8 mouse cellular contexts compared by ENCODE assay signal in genomic region chr11:49764639-49765299, GRCm38 (mm10). TPM values are rescaled to one million over a fixed set of nuclear protein-coding genes. Genes with fewer than 3 reads are reported as not detected.
DNase-seq lines count a peak whose midpoint lies in the region; ATAC-seq and TF ChIP-seq lines count a peak whose summit lies in the region.

No protein-coding gene starts in this region.

- no peak for TF ChIP-seq CTCF in lung, adult 2 months (IDR thresholded peaks at IDR 0.05; ENCODE audit: insufficient read depth, low read length)
- TF ChIP-seq CTCF in gastrocnemius, adult 2 months (IDR thresholded peaks at IDR 0.05): no peak
- TF ChIP-seq CTCF in hindbrain, postnatal 0 days (IDR thresholded peaks at IDR 0.05; ENCODE audit: low read depth): no peak
- no peak for TF ChIP-seq CTCF in liver, postnatal 0 days (IDR thresholded peaks at IDR 0.05; ENCODE audit: low read depth)

- peak; percentile 23 to 42 for DNase-seq in lung, adult 18-20 months
- no peak for DNase-seq in lung, adult 2 months
- peak; percentile 68 for DNase-seq in adrenal gland, postnatal 10 days
- peak; percentile 81 for DNase-seq in gastrocnemius, adult 2 months
- peak; percentile 68 for DNase-seq in hindbrain, postnatal 0 days (ENCODE audit: low spot score)
- peak; percentile 56 for DNase-seq in liver, postnatal 0 days
- DNase-seq in thymus, postnatal 0 days (ENCODE audit: low spot score): peak; percentile 87
- no peak for DNase-seq in right cerebral cortex, postnatal 25 days

- no peak for TF ChIP-seq POLR2A in lung, adult 2 months (IDR thresholded peaks at IDR 0.05; ENCODE audit: borderline replicate concordance, extremely low read depth, low read depth, low read length)

- intact Hi-C loops in gastrocnemius, adult 2 months (cut with DNase I): no loop called here

- no peaks in the 10 kb centered on the region for H3K9me3 ChIP-seq in hindbrain, postnatal 0 days (ENCODE audit: low read length)
- H3K9me3 ChIP-seq in liver, postnatal 0 days (ENCODE audit: low read length): no peaks in the 10 kb centered on the region

- H3K36me3 ChIP-seq in hindbrain, postnatal 0 days (ENCODE audit: insufficient read depth, low read length): no peaks in the 10 kb centered on the region
- H3K36me3 ChIP-seq in liver, postnatal 0 days (replicated peaks; ENCODE audit: insufficient read depth, low read length): no peaks in the 10 kb centered on the region

- 16% methylated on average over 8 of the region's 8 CpGs for WGBS in lung, adult 2 months
- WGBS in hindbrain, postnatal 0 days: 17% methylated on average over 7 of the region's 8 CpGs
- 27% methylated on average over 8 of the region's 8 CpGs for WGBS in liver, postnatal 0 days (ENCODE audit: insufficient replicate concordance)

- peak overlapping the region; percentile 13; the same call in 1 of the 2 replicates for H3K4me2 ChIP-seq in hindbrain, postnatal 0 days (ENCODE audit: low read depth, low read length)
- no peak overlapping the region for H3K4me2 ChIP-seq in liver, postnatal 0 days (ENCODE audit: low read depth, low read length)

- H3K27me3 ChIP-seq in hindbrain, postnatal 0 days (ENCODE audit: insufficient read depth, low read length): no peaks in the 10 kb centered on the region
- H3K27me3 ChIP-seq in liver, postnatal 0 days (ENCODE audit: insufficient read depth, low read length): no peaks in the 10 kb centered on the region

- H3K9ac ChIP-seq in hindbrain, postnatal 0 days (replicated peaks; ENCODE audit: low read length): 0 out of 2 replicates have a peak overlapping the region, but pooled peaks have one; percentile 4
- no peak overlapping the region; the same call in 1 of the 2 replicates for H3K9ac ChIP-seq in liver, postnatal 0 days (replicated peaks)

- no peaks in the 10 kb centered on the region; the same call in 1 of the 2 replicates for H3K4me1 ChIP-seq in lung, adult 2 months (ENCODE audit: control insufficient read depth, insufficient read depth, low read length)
- H3K4me1 ChIP-seq in hindbrain, postnatal 0 days (ENCODE audit: insufficient read depth, low read length): 0 out of 2 replicates have a peak, but pooled peaks cover 4% of the 10 kb centered on the region
- H3K4me1 ChIP-seq in liver, postnatal 0 days (ENCODE audit: insufficient read depth): peaks cover 11% of the 10 kb centered on the region; the same call in 1 of the 2 replicates

- ATAC-seq in hindbrain, postnatal 0 days: peak; percentile 92
- ATAC-seq in liver, postnatal 0 days: peak; percentile 50; the same call in 1 of the 2 replicates

- peak overlapping the region; percentile 52 for H3K27ac ChIP-seq in gastrocnemius, adult 2 months
- peak overlapping the region; percentile 17 for H3K27ac ChIP-seq in hindbrain, postnatal 0 days
- H3K27ac ChIP-seq in liver, postnatal 0 days (ENCODE audit: low read depth): 0 out of 2 replicates have a peak overlapping the region, but pooled peaks have one; percentile 22

- no peak for TF ChIP-seq EP300 in liver, postnatal 0 days (IDR thresholded peaks at IDR 0.05; ENCODE audit: low read depth)

- H3K4me3 ChIP-seq in lung, adult 2 months (replicated peaks; ENCODE audit: extremely low read depth, low read depth, low read length): no peak overlapping the region
- peak overlapping the region; percentile 23 for H3K4me3 ChIP-seq in gastrocnemius, adult 2 months
- H3K4me3 ChIP-seq in hindbrain, postnatal 0 days (ENCODE audit: low read length): no peak overlapping the region
- no peak overlapping the region for H3K4me3 ChIP-seq in liver, postnatal 0 days (ENCODE audit: low read depth, low read length)

RNA-seq across cellular contexts. Expression of gene Gfpt2, which starts 29.2 kb away (rescaled TPM):
- polyA plus RNA-seq in lung, adult 2 months (2012; rRNA removed): 7.0 and 8.8 TPM in 2 replicates
- 1 to 10 TPM; 5.8 to 5.9 TPM for total RNA-seq in adrenal gland, postnatal 10 days (2021)
- 10 to 100 TPM in 1 of 2 experiments, 1 to 10 TPM in 1; 7.5 to 11.1 TPM for total RNA-seq in gastrocnemius, adult 2 months (2021)
- 2.5 and 3.8 TPM in 2 replicates for total RNA-seq in hindbrain, postnatal 0 days (2014; rRNA removed)
- polyA plus RNA-seq in hindbrain, postnatal 0 days (2015; fragmentation: Nextera tagmentation; extraction: Ambion mirVana): 5.0 and 5.4 TPM in 2 replicates
- polyA plus RNA-seq in liver, postnatal 0 days (2015; fragmentation: Nextera tagmentation; extraction: Ambion mirVana): 0.65 and 0.81 TPM in 2 replicates
- 3.2 and 3.4 TPM in 2 replicates for polyA plus RNA-seq in thymus, postnatal 0 days (2015; fragmentation: Nextera tagmentation; extraction: Ambion mirVana)

RNA-seq across cellular contexts. Expression of gene Cnot6, which starts 52.2 kb away (rescaled TPM):
- 9.5 and 15.3 TPM in 2 replicates for polyA plus RNA-seq in lung, adult 2 months (2012; rRNA removed)
- 10 to 100 TPM; 51.1 to 61.2 TPM for total RNA-seq in adrenal gland, postnatal 10 days (2021)
- 10 to 100 TPM in 1 of 2 experiments, 1 to 10 TPM in 1; 8.1 to 14.5 TPM for total RNA-seq in gastrocnemius, adult 2 months (2021)
- total RNA-seq in hindbrain, postnatal 0 days (2014; rRNA removed): 32.0 and 38.5 TPM in 2 replicates
- 32.7 and 33.0 TPM in 2 replicates for polyA plus RNA-seq in hindbrain, postnatal 0 days (2015; fragmentation: Nextera tagmentation; extraction: Ambion mirVana)
- polyA plus RNA-seq in liver, postnatal 0 days (2015; fragmentation: Nextera tagmentation; extraction: Ambion mirVana): 16.9 and 18.1 TPM in 2 replicates
- 84.6 and 112 TPM in 2 replicates for polyA plus RNA-seq in thymus, postnatal 0 days (2015; fragmentation: Nextera tagmentation; extraction: Ambion mirVana)

Comparison
In these comparisons a context has a peak if more than half of its experiments do, and no peak if none do; other contexts are left out.
1. DNase-seq: peak in lung, adult 18-20 months (2 of 2), adrenal gland, postnatal 10 days (single experiment), gastrocnemius, adult 2 months (single experiment), hindbrain, postnatal 0 days (single experiment), liver, postnatal 0 days (single experiment) and thymus, postnatal 0 days (single experiment); none in lung, adult 2 months (single experiment) and right cerebral cortex, postnatal 25 days (single experiment).
2. Peak in every context shown above with its lines, with median percentiles within 50 percentile points of each other: H3K27ac ChIP-seq.